21 mouse cellular contexts compared by ENCODE assay signal in genomic region chr14:47393354-47394094, GRCm38 (mm10).
"Had no signal": no experiment of that assay in that cellular context is flagged by ENCODE, and none has a peak within 500 bp of the region (broad histone marks: within the 10 kb centered on the region; RNA-seq: fewer than 3 reads in every experiment).

No protein-coding gene starts in this region.

- H3K27me3 ChIP-seq: limb, embryonic 12.5 days; limb, embryonic 15.5 days; liver, embryonic 12.5 days; liver, embryonic 15.5 days; midbrain, embryonic 12.5 days; midbrain, embryonic 15.5 days; neural tube, embryonic 12.5 days; neural tube, embryonic 15.5 days had no signal

- H3K4me3 ChIP-seq: left cerebral cortex, adult 2 months; limb, embryonic 12.5 days; limb, embryonic 15.5 days; liver, embryonic 12.5 days; liver, embryonic 15.5 days; midbrain, embryonic 12.5 days; midbrain, embryonic 15.5 days; neural tube, embryonic 12.5 days; neural tube, embryonic 15.5 days had no signal

- DNase-seq: kidney, adult 2 months; kidney, postnatal 36 days; layer of hippocampus, postnatal 36 days; lung, adult 2 months; lung, postnatal 14 days; right cerebral cortex, adult 18-20 months; right cerebral cortex, postnatal 14 days; right cerebral cortex, postnatal 4 days; thymus, postnatal 25 days had no signal

- H3K9ac ChIP-seq: limb, embryonic 12.5 days; limb, embryonic 15.5 days; liver, embryonic 12.5 days; liver, embryonic 15.5 days; midbrain, embryonic 12.5 days; midbrain, embryonic 15.5 days; neural tube, embryonic 12.5 days; neural tube, embryonic 15.5 days had no signal

- H3K4me1 ChIP-seq: limb, embryonic 12.5 days; limb, embryonic 15.5 days; liver, embryonic 12.5 days; liver, embryonic 15.5 days; midbrain, embryonic 12.5 days; midbrain, embryonic 15.5 days; neural tube, embryonic 12.5 days had no signal

- H3K27ac ChIP-seq: kidney, postnatal 0 days; left cerebral cortex, adult 2 months; limb, embryonic 12.5 days; limb, embryonic 15.5 days; liver, embryonic 12.5 days; liver, embryonic 15.5 days; midbrain, embryonic 12.5 days; midbrain, embryonic 15.5 days; neural tube, embryonic 12.5 days; neural tube, embryonic 15.5 days; stomach, postnatal 0 days had no signal

- H3K9me3 ChIP-seq: limb, embryonic 12.5 days; limb, embryonic 15.5 days; liver, embryonic 12.5 days; liver, embryonic 15.5 days; midbrain, embryonic 12.5 days; midbrain, embryonic 15.5 days; neural tube, embryonic 12.5 days; neural tube, embryonic 15.5 days had no signal

- H3K4me2 ChIP-seq: limb, embryonic 12.5 days; limb, embryonic 15.5 days; liver, embryonic 12.5 days; liver, embryonic 15.5 days; midbrain, embryonic 12.5 days; midbrain, embryonic 15.5 days; neural tube, embryonic 12.5 days; neural tube, embryonic 15.5 days had no signal

- ATAC-seq: intestine, postnatal 0 days; liver, embryonic 12.5 days; midbrain, embryonic 15.5 days had no signal

- H3K36me3 ChIP-seq: midbrain, embryonic 15.5 days; neural tube, embryonic 15.5 days had no signal
